Mouse (Mus musculus): ENCODE results near the gene Ltb.
"Not testable (repeated sequence)": the region's sequence is repeated elsewhere in the genome, so short reads cannot be mapped to it uniquely, and the experiment has no call there.

The Ltb gene

DNA sequence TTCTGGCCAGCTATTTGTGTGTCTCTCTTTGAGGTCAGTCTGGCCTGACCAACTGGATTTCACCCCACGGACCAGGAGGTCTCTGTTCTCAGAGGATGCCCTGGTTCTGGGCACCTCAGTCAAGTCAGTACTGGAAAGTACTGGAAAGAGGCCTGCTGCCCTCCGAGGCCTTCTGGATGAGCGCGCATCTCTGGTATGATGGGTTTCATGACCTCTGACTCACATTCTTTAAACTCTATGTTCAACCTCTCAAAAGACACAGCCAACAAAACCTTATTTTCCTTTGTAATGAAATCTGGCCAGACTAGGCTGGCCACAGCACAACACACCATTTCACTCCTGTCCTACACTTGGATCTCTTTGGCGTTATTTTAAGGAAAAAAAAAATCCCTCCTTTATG is 31.2 kb downstream of the Ltb start:
- no peak for DNase-seq (ENCODE audit: low read depth)

DNA sequence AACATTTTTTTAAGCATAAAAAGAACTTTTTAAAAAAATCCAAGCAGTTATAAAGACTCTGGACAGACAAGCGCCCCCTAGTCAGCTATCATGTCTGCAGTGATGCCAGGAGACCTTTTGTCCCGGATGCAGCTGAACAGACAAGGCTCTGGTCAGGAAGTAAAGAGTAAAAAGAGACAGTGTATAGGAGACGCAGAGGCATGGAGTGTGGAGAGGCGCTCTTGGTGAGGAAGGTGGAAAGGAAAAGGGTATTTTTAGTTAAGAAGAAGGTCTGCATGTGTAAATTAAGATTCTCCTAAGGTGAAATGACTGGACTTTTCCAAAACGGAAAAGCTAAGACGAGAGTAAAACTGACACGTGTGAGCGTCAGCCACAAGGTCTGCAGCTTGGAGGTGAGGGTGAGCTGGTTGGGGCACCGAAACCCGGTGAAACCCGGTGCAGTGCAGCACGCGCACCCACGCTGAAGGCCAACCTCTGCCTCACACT is 32.4 kb downstream of the Ltb start:
- peak; percentile 61 for DNase-seq (ENCODE audit: low read depth)

DNA sequence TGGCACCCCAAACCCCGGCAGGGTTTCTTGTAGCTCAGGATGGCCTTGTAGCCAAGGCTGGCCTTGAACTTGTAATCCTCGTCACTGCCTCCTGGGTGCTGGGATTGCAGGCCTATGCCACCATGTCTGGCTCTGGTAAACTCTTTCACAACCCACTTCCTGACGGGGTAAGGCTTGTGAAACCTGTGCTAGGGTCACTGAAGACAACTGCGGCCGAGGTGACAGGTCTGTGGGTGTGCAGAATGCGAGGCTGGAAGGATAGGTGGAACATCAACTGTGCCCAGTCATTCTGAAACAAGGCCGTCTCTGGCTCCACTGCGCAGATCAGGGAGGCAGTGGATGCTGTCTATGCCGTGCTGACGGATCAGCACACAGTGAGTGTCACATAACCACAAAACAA is 36.8 kb downstream of the Ltb start:
- peak; percentile 72 for DNase-seq (ENCODE audit: low read depth)

DNA sequence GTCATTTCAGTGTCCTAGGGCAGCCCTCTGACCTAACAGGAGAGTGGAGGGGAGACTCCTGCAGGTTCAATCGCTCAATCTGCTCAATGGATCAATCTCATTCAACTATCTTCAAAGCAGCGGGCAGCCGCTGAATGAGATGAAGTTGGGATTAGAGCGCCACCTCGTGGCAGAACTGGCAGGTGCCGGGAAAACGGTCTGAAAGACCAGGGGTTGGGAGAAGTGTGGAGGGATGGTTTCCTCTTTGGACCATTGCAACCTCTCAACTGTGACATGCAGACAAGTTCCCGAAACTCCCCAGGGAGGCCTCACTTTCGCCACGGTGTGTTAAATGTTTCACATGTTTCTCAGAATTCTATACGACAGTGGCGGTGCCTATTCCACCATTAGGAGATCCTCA is 37.8 kb downstream of the Ltb start:
- peak; percentile 86 for DNase-seq (ENCODE audit: low read depth)

DNA sequence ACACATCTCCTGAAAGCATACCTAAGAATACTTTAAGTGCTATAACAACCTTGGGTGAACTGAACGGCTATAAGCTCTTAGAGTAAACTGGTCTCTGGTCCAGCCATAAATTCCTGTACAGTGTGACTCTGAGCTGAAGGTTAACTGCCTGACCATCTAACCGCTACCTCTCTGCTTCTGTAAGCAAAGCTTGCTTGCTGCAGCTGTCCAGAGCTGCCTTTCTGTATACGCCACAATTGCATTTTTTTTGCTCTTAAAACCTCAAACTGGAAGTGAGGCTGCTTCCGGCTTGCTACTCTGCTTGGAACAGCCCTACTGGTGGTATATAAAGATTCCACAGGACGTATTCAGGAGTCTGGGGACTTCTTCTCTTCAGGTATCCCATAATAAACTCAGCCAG is 38.4 kb downstream of the Ltb start:
- peak; percentile 95 for DNase-seq (ENCODE audit: low read depth)

DNA sequence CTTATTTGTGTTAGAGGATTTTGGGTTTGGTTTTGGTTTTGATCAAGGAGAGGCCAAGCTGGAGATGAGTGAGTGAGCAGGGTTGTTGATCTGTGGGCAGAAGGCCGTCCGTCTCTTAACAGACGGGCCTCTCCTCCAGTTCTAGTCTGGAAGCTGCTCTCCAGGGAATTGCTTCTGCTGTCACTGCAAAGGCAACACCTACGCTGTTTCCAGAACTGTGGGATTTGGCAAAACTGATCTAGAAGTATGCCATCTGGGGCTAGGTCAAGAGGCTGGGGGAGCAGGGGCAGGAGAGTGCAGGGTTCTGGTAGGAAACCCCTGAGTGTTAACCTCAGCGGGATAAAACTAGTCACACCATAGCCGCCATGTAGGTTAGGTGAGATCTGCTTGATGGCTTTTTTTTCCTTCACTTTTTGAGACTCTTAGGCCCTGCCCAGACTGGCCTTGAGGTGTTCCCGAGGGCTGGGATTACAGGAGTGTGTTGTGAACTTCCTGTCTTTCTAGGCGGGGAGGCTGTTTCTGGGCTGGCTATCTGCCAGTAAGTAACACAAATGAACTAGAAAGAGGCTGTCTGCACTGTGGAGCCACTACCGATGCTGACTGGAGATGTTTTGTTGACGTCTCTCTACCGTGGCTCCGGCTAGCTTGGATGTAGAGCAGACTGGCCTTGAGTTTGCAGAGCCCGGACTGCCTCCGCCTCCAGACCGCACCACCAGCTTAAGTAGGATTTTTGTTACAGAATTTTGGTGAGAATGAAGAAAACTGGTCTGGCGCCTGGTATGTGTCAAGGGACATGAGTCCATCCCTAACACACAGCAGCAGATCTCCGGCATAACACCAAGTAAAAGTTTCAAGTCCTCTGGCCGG is 39.1 kb downstream of the Ltb start, which contains the start of gene Atp6v1g2:
Gene Atp6v1g2, plus strand, starts transcription at position 547 of the 867 bp plus-strand sequence.
- peak; percentile 88 for DNase-seq (ENCODE audit: low read depth)

DNA sequence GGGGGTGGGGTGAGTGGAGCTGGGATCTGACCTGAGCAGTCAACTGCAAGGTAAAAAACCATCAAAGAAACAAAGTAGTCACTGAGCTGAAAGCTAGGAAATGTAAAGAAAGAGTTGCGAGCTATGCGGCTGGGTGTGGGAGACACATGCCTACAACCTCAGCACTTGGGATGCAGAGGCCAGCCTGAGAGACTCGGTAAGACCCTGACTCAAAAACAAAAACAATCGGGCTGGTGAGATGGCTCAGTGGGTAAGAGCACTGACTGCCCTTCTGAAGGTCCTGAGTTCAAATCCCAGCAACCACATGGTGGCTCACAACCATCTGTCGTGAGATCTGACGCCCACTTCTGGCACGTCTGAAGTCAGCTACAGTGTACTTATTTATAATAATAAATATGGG is 39.9 kb downstream of the Ltb start:
- not testable (repeated sequence) for DNase-seq (ENCODE audit: low read depth)

DNA sequence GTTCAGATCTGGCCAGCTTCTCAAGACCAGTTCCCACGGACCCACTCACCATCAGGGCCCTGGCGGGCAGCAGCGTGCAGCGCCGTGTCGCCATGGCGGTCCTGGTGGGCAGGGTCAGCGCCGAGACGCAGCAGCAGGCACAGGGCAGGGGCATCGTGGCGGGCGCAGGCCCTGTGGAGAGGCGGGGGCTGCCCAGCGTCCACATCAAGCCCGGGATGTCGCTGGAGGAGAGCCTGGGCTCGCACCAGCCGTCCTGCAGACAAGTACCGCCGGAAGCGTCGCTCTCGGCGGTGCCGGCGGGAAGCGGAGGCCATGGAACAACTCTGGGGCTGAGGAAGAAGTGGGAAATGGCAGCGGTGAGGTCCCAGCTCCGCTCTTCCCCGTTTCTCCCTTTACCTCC is 40.7 kb downstream of the Ltb start:
- DNase-seq (ENCODE audit: low read depth) = peak; percentile 61

DNA sequence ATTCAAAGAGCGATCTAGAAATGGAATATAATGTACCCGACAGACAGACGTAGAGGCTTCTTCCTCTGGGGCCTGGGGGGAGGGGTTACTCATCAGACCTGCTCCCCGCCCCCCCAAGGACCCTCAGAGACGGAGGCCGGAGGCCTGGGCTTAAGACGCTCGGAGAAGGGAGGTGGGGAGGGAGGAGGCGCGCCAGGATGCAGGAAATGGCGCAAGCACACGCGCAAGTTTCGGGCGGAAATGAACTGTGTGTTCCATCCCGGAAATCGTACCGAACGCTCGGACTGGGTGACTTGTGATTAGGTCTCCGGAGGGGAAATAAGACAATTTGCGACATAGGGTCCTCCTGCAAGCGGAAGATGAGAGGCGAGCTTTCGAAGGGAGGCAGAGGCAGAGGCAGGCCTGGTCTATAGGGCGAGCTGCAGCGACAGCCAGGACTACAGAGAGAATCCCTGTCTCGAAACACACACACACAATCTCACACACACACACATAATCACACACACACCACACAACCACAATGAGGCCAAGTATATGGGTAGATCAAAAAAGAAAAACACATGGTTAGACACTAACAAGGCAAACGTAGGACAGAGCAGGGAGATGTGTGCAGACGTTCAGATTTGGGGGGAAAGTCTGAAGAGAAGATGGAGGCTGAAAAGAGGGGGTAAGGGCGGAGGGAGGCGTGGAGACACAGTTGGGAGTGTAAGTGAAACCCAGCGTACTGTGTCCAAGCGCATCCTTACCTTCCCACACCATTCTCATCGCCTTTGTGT is 41.6 kb downstream of the Ltb start, which contains the start of gene Nfkbil1:
Gene Nfkbil1, minus strand, starts transcription at position 179 of the 776 bp plus-strand sequence.
- DNase-seq (ENCODE audit: low read depth) = peak; percentile 99

DNA sequence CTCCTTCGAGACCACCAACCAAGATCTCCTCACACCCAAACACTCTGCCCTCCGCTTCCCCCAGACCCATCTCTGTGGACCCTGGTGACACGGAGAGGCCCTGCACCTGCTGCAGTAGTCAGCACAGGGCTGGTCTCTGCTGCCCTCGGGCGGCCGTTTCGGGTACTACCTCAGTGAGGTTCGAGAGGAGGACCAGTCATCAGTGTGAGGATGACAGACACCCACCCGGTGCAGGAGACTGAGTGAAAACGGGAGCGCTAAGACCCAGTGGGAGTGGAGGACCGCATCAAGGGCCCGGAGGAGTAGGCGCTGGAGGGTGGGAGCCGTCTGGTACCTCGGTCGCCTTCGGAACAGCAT is 42.1 kb downstream of the Ltb start:
- DNase-seq (ENCODE audit: low read depth) = peak; percentile 90

DNA sequence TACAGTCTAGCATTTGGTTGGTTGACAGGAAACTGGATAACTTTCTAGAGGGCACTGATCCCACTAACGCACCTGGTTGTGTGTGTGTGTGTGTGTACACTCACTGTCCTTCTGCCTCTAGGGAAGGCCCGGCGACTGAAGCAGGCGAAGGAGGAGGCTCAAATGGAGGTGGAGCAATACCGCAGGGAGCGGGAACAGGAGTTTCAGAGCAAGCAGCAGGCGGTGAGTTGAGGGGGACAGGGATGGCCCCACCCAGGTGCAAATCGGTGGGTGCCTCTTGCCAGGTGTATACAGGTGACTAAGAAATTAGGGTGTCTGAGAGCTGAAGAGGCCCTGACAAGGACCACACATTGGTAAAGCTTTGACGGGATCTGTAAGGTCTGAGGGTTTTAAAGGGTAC is 42.8 kb downstream of the Ltb start:
- DNase-seq (ENCODE audit: low read depth) = no peak

DNA sequence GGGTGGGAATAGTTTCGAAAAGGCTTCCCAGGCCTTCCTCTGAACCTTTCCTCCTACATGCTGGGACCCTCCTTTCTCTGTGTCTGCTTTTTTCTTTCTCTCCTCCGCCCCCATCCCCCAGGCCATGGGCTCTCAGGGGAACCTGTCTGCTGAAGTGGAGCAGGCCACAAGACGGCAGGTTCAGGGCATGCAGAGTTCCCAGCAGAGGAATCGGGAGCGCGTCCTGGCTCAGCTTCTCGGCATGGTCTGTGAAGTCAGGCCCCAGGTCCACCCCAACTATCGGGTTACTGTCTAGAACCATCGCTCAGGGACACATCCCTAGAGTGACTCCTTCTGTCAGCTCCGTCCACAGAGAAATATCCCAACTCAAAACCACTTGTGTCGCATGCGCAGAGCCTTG is 43.3 kb downstream of the Ltb start:
- no peak for DNase-seq (ENCODE audit: low read depth)

DNA sequence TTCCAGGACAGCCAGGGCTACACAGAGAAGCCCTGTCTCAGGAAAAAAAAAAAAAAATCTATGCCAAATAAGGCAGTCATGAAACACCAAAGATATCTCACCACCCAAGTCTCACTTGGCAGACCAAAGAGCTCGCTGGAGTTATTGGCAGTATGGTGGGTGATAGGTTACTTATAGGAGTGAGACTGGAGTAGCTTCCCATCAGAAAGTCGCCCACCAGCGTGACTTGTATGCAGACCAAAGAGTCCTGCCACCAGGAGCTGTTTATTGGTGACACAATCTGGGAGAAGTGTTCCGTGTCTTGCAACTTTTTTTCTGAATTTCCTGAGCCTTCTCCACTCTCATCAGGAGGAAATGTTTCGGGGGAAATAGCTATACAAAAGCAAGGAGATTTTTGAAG is 45.5 kb downstream of the Ltb start:
- no peak for DNase-seq (ENCODE audit: low read depth)

DNA sequence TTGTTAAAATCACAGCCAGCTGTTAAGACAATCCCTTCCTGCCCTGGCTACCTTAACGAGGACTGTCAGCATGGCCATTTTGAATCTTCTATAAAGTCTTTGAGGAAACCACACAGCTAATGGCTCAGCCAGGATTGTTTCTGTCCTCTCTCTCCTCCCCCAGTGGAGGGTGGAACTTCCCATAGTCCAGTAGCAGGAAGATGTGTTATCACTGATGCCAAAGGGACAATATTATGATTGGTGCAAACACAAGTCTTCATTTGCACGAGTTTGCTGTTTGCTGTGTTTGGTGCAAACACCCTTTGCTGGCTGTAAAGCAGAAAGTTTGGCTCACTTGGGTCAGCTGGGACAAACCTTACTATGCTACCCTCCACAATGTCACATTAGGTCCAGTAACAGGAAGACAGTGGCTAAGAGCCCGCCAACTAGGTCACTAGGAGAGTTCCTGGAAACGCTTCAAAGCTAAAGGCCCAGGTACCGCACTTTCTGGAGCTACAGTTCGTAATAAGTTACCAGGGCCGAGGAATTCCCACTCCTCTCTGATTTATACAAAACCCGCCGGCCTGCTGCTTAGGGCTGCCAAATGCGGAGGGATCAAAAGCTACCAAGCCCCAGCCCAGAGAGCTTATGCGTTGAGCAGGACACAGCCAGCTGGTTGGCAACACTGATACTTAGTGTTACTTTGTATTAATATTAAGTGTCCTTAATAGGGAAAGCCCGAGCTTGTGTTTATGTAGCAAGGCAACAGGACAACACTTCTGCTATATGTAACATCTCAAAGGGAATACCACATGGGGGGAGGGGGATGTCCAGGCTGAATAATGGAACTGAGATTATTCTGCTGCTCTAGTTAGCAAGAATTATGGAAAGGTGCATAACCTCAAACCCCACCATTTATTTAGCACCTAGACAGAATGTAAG is 46.4 kb downstream of the Ltb start:
- peak; percentile 81 for DNase-seq (ENCODE audit: low read depth)

DNA sequence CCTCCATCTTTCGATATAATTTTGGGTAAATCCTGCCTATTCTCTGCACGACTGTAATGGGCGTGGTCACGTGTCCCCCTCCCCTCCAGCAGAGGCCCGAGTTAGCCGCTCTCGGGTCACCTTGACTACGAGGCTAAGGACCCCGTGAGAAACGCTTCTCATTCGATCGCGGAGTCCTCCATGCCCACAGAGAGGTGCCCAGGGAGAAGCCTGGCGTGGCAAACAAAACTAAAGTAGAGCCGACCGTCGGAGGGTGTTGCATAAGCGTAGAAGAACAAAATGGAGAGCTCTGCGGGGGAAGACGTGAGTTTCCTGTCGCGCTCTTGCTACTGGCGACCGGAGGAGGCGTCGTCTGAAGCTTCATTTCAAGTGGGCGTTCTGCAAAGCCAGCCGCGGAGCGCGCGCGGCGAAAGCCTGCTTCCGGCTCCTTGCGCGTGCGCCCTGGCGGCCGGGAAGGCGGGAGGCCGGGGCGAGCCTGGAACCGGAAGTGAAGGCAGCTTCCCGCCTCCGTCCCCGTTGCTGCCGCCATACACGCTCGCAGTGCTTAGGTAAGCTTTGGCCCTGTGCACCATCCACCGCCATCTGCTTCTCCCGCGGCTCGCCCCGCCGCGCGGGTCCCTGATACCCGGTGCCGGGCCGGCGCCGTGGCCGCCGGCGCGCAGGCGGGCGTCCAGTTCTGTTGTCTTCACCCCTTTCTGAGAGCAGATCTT is 47.2 kb downstream of the Ltb start, which contains the start of gene Ddx39b:
Gene Ddx39b, plus strand, starts transcription at position 442 of the 710 bp plus-strand sequence.
- DNase-seq (ENCODE audit: low read depth) = peak; percentile 98

DNA sequence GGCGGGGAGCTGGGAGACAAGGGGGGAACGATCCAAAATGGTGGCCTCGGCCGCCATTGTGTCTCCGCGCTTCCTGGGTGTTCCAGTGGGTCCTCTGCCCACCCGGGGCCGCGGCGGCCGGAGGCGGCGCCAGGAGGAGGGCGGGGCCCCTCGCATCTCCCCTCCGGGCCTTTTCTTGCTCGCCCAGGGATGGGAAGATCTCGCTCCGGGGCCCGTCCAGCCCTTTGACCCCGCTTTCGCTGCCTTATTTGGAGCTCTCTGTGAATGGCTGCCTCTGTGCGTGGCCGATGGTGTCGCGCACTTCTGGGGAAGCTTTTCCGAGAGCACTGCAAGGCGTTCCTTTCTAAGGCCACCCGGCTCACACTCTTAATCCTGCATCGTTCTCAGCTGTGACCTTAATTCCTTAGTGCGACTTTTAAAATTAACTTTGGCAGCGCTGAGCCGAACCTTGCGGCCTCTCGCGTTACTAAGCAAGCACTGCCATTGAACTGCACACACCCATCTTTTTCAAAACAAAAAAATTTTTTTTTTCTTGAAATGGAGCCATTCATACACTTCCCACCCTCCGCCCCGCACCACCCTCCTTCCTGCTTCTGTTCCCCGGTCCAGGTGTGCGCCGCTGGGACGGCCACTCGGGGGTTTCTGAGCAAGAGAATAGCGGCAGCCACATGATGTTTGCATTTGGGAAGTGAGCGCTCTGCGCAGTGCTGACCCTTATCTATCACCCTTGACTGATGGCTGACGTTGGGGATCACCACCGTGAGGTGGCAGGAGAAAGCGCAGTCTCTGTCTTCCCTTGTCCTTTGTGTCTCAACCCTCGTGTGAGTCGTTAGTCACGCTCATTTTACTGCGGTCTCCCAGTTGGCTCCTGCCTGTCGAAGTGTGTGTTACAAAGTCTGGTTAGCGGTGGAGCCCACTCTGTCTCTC is 48.0 kb downstream of the Ltb start:
- peak; percentile 78 for DNase-seq (ENCODE audit: low read depth)

DNA sequence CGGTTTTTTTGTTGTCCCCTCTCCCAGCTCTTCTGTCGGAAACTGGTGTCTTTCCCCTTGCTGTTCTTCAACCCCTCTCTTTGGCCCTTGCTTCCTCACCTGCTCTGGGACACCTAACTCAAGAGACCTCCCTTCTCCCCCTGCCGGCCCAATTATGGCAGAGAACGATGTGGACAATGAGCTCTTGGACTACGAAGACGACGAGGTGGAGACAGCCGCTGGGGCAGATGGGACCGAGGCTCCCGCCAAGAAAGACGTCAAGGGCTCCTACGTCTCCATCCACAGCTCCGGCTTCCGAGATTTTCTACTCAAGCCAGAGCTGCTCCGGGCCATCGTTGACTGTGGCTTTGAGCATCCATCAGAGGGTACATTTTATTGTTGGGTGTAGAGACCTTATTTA is 48.8 kb downstream of the Ltb start:
- DNase-seq (ENCODE audit: low read depth) = peak; percentile 56

DNA sequence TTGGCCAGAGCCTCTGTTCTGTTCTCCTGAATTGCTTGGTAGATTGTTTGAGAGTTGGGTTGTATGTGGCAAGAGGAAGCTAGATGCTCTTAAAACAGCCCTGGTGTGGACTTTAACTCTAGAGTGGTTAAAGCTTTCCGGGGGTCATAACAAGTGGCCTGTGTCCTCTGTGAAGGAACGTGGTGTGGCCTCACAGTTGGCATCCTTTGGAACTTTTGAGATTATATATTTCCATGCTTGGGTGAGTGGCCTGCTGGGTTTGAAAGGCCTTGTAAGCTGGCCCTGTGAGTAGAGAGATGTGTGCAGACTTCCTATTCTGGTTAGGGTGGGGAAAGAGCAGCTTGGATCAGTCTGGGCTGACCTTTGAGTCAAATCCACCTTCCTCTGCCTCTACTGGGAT is 50.8 kb downstream of the Ltb start:
- no peak for DNase-seq (ENCODE audit: low read depth)

All from 416B (cell line).